Mouse (Mus musculus) adipocyte (in vitro differentiated cells): Measurements from ENCODE around the gene Coch.
"Not testable (repeated sequence)": the region's sequence is repeated elsewhere in the genome, so short reads cannot be mapped to it uniquely, and the experiment has no call there.

ENCODE experiments used
- DNase-seq: peaks from one replicate; pipeline ENCODE4 v3.0.0-alpha.2; 2016; ENCODE audit warnings: low spot score

The Coch gene

DNA sequence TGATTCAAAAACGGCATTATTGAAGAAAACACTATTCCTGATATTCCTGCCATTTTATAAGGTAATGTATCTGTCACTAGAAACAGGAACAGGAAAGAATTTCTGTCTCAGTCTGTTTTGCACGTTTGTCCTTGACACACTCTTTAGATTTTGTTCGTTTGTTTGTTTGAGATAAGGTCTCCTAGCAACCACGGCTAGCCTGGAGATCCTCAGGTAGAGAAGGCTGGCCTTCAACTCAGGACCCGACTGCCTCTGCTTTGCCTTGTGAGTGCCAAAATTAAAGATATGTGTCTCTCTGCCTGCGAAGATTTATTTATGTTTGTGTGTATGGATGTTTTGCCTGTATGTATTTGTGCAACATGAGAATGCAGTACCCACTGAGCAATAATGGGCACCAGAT is 48.7 kb downstream of the Coch start:
- no peak for DNase-seq

DNA sequence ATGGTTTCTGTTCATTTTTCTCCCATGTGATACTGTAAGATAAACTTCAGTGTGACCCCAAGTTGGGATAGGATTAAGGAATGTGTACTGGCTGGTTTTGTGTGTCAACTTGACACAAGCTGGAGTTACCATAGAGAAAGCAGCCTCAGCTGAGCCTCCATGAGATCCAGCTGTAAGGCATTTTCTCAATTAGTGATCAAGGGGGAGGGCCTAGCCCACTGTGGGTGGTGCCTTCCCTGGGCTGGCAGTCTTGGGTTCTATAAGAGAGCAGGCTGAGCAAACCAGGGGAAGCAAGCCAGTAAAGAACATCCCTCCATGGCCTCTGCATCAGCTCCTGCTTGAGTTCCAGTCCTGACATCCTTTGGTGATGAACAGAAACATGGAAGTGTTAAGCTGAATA is 56.3 kb downstream of the Coch start:
- not testable (repeated sequence) for DNase-seq
